Mouse (Mus musculus) embryonic facial prominence, embryonic 12.5 days (tissue): ENCODE measurements at regions not wholly inside any gene's neighbourhood (a gene's known extent, or its start where the extent isn't known, plus 50 kb on each side); places are given as distances from the start of the nearest gene placed in this dataset.

ENCODE experiments used
- ATAC-seq: fragments of 200-750 bp; cut with Nextera tagmentation; 2 replicates; pipeline ENCODE4 v1.8.0; 2017; ENCODE audit not compliant: insufficient number of reproducible peaks, insufficient read depth, low FRiP score, low TSS enrichment
- H3K27ac ChIP-seq: fragments of 300-500 bp; sonication (generic); 2 replicates; pipeline ENCODE4 v1.5.1; 2016; ENCODE audit warnings: mild to moderate bottlenecking
- H3K27me3 ChIP-seq: fragments of 300-500 bp; sonication (generic); 2 replicates; pipeline ENCODE4 v1.6.1; 2016; ENCODE audit warnings: mild to moderate bottlenecking, moderate library complexity
- H3K36me3 ChIP-seq: fragments of 300-500 bp; sonication (generic); 2 replicates; pipeline ENCODE4 v1.6.1; 2016; ENCODE audit warnings: mild to moderate bottlenecking
- H3K4me1 ChIP-seq: fragments of 300-500 bp; sonication (generic); 2 replicates; pipeline ENCODE4 v1.6.1; 2016
- H3K4me2 ChIP-seq: fragments of 300-500 bp; sonication (generic); replicated peaks from 2 replicates; pipeline ENCODE4 v1.6.1; 2016; ENCODE audit warnings: mild to moderate bottlenecking, moderate library complexity
- H3K4me3 ChIP-seq: fragments of 300-500 bp; sonication (generic); 2 replicates; pipeline ENCODE4 v1.5.1; 2016; ENCODE audit warnings: mild to moderate bottlenecking
- H3K9ac ChIP-seq: fragments of 300-500 bp; sonication (generic); 2 replicates; pipeline ENCODE4 v1.6.1; 2016; ENCODE audit warnings: mild to moderate bottlenecking, moderate library complexity
- H3K9me3 ChIP-seq: fragments of 300-500 bp; sonication (generic); 2 replicates; pipeline ENCODE4 v1.6.1; 2016; ENCODE audit warnings: mild to moderate bottlenecking, moderate library complexity
- WGBS: fragments of 180-500 bp; shearing (Covaris S2); methylation state at CpG from one replicate; pipeline ENCODE4 v1.1.7; 2016; 5-methylcytosine and 5-hydroxymethylcytosine counted together

DNA sequence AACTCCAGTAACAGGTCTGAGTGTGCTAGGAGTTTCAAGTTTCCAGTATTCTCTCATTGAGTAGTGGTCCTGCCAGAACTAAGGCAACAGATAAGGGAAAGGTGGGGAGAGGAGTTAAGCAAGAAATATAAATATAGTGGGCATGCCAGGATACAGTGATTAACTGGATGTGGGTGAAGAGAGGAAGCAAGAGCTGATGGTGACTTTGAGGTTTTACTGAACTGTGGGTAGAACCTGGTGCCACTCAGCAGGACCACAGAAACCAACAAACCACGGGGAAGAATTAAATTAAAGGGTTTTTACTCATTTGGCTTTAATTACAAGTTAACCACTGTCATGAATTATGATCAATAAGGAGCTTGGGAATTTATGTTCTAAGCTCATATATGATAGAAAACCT is 154.5 kb upstream of the Plppr1 start:
- no peak for ATAC-seq
- Histone ChIP-seq H3K36me3 (no peaks in the 10 kb centered on the region), H3K4me2 (no peak overlapping the region), H3K4me1 (no peaks in the 10 kb centered on the region), H3K9me3 (no peaks in the 10 kb centered on the region), H3K4me3 (no peak overlapping the region), H3K27ac (no peak overlapping the region), H3K27me3 (no peaks in the 10 kb centered on the region), H3K9ac (no peak overlapping the region)
- 49% methylated on average over 1 of the region's 1 CpGs for WGBS

DNA sequence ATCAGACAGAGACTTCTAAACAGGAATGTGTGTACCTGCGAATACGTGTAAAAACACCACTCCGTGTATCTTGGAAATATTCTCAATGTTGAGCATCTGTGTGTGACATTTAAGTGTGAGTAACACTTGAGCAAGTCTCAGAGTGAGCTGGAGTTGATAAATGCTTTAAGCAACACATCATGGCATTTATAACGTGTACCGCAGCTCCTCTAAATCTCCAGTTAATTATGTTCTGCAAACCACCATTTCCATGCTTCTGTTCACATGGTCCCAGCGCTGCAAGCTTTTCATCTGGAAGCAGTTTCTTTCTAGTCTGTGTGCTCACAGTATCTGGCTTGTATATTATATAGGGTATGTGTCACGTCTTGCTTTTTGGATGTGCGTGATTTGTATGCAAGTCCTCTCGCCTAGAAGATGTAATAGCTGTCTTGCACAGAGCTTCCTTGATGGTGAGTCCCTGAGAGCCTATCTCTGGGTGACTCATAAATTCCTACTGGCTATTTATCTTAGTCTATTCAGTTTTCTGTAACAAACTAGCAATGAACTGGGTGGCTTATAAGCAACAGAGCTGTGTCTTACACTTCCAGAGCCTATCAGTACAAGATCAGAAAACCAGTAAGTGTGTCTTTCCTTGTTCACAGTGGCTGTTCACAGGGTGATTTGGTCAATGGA is 153.7 kb upstream of the Plppr1 start:
- no peaks in the 10 kb centered on the region for H3K27me3 ChIP-seq
- no peak for ATAC-seq
- no peaks in the 10 kb centered on the region for H3K36me3 ChIP-seq
- H3K9me3 ChIP-seq = no peaks in the 10 kb centered on the region
- H3K27ac ChIP-seq = no peak overlapping the region
- no peak overlapping the region for H3K4me3 ChIP-seq
- no peak overlapping the region for H3K9ac ChIP-seq
- 69% methylated on average over 9 of the region's 9 CpGs for WGBS
- no peak overlapping the region for H3K4me2 ChIP-seq
- H3K4me1 ChIP-seq = no peaks in the 10 kb centered on the region

DNA sequence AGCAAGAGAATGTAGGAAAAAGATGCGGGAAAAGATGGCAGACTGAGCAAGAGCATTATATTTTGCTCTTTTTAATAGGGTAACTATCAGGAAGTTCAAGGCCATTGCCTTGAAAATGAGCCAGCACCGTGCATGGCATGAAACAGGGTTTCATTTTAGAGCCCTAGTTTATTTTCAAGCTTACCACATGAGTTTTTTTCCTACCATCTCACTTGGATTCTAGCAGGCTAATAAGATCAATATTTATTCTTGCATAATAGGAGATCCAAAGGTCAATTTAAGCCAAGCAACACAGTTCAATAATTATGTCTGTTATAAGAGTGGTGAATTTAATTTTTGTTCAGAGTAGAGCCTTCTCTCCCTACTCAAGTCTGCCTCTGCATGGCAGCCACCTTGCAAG is 149.9 kb upstream of the Plppr1 start:
- Histone ChIP-seq H3K9ac (no peak overlapping the region), H3K27ac (no peak overlapping the region), H3K27me3 (no peaks in the 10 kb centered on the region), H3K36me3 (no peaks in the 10 kb centered on the region), H3K4me3 (no peak overlapping the region), H3K9me3 (no peaks in the 10 kb centered on the region), H3K4me2 (no peak overlapping the region), H3K4me1 (no peaks in the 10 kb centered on the region)
- WGBS = 74% methylated on average over 2 of the region's 2 CpGs
- ATAC-seq = no peak

DNA sequence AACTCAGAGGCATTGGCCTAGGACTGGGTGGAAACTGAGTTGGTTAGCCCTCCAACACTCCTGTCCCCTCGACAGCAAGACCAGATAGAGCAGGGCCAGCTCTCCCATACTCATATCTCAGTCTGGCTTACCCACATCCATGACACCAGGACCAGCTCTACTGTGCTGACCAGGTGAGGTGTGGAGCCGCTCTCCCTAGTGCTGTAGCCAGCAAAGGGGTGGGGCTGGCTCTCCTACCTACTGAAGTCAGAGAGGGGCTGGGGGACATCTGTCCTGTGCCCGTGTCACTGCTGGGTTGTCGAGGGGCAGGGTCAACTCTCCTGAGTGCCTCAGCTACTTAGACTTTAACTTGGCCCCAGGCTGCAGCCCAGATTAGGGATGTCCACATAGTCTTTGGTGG is 145.8 kb upstream of the Plppr1 start:
- no peak overlapping the region for H3K9ac ChIP-seq
- H3K27ac ChIP-seq = no peak overlapping the region
- ATAC-seq = no peak
- no peaks in the 10 kb centered on the region for H3K4me1 ChIP-seq
- H3K27me3 ChIP-seq = no peaks in the 10 kb centered on the region
- no peaks in the 10 kb centered on the region for H3K9me3 ChIP-seq
- no peak overlapping the region for H3K4me2 ChIP-seq
- no peak overlapping the region for H3K4me3 ChIP-seq
- H3K36me3 ChIP-seq = no peaks in the 10 kb centered on the region
- 83% methylated on average over 4 of the region's 4 CpGs for WGBS

DNA sequence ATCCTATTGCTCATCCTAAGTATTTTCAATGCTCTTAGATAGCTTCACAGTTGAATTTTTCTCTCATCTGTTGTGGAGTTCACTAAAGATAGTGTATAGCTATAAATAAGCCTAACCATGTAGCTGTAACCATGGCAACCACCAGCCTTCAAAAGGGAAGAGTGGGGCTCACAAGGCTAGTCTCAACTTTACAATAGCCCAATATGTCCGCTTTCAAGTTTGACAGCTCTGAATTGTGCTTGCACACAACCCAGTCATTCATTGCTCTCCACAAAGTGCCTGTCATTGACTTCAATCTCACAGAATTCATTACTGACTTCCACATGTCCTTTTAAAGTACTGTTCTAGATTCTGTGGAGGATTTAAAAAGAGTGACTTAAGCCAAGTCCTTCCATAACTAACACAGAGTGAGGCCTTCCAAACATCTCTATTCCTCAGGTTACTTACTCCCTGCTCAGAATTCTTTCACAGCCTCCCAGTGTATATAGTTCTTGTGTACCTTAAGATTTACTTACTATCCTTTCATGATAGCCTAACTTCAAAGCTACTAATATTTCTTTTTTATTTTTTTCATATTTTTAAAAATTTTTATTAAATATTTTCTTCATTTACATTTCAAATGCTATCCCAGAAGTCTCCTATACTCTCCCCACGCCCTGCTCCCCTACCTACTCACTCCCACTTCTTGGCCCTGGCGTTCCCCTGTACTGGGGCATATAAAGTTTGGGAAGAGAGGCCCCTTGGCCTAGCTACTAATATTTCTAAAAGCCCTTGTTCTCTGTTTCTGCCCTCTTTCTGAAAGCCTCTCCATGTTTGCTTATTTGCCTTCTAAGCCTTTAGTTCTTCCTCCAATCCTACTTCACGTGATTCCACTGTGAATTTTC is 134.3 kb upstream of the Plppr1 start:
- no peaks in the 10 kb centered on the region for H3K36me3 ChIP-seq
- H3K9me3 ChIP-seq = no peaks in the 10 kb centered on the region
- H3K27ac ChIP-seq = no peak overlapping the region
- no peak overlapping the region for H3K4me3 ChIP-seq
- H3K27me3 ChIP-seq = no peaks in the 10 kb centered on the region
- no peak for ATAC-seq
- no peak overlapping the region for H3K4me2 ChIP-seq
- WGBS = 74% methylated on average over 4 of the region's 4 CpGs
- no peaks in the 10 kb centered on the region for H3K4me1 ChIP-seq
- no peak overlapping the region for H3K9ac ChIP-seq

DNA sequence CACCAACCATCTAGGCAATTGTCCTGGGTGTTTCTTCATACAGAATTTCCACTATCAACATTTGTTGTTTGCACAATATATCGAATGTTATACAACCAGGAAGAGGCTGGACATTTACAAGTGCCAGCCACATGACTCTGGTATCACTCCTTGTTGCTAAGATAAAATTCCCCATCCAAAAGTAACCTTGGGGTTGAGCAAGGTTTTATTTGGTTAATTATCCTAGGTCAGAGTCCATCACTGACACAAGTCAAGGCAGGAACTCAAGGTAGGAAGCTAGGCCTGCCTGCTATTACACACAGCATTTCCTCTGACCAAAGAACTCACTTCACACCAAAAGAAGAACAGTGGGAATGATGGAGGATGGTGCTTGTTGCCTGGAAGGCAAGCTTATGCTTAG is 120.7 kb upstream of the Plppr1 start:
- Histone ChIP-seq H3K9ac (no peak overlapping the region), H3K9me3 (no peaks in the 10 kb centered on the region), H3K27ac (no peak overlapping the region), H3K27me3 (no peaks in the 10 kb centered on the region), H3K4me1 (no peaks in the 10 kb centered on the region), H3K4me3 (no peak overlapping the region), H3K36me3 (no peaks in the 10 kb centered on the region), H3K4me2 (no peak overlapping the region)
- ATAC-seq = no peak
- 84% methylated on average over 1 of the region's 1 CpGs for WGBS

DNA sequence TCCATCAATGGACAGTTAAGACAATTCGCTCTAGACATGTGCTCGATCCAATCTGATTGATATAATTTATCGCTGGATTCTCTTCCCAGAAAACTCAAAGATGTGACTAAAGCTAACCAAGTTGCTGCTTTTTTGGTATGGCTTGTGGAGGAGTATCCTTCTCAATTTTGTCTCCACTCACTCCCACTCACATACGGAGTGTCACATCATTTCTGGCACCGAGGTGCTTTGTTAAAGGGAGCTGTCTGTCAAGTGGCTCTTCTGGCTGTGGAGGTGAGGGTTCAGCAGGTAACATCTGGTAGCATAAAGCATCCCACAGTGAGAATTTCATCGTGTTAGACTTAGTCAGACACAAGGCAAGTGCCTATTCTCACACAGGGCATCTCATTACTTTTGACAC is 120.2 kb upstream of the Plppr1 start:
- no peaks in the 10 kb centered on the region for H3K36me3 ChIP-seq
- H3K27ac ChIP-seq = no peak overlapping the region
- H3K4me1 ChIP-seq = no peaks in the 10 kb centered on the region
- WGBS = 87% methylated on average over 6 of the region's 6 CpGs
- ATAC-seq = no peak
- no peak overlapping the region for H3K4me3 ChIP-seq
- no peaks in the 10 kb centered on the region for H3K9me3 ChIP-seq
- H3K9ac ChIP-seq = no peak overlapping the region
- H3K27me3 ChIP-seq = no peaks in the 10 kb centered on the region
- no peak overlapping the region for H3K4me2 ChIP-seq

DNA sequence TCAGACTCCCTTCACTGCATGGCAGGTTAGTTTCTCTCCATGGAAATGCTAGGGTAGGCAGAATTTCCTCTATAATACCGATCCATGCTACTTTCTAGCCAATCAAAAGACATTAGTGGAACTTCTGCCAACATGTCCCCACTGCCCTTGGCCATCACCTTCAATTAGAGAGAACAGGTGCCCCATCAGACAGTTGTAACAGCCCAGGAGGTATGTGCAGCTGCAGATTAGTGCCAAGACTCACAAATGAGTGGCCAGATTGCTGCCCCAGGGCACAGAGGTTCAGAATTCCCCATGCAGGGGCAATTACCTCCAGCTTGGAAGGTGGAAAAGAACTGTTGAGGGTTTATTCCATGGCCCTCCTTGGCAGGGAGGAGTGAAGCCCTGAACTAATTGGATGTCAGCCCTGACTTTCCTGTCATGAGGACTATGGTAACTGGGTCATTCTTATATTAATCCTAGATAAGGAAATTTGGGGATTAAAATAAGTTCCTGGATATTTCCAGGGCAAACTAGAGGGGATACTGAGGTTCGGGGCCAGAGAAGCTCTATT is 113.7 kb upstream of the Plppr1 start:
- whole genome bisulfite sequencing = 82% methylated on average over 2 of the region's 2 CpGs
- no peak overlapping the region for H3K9ac ChIP-seq
- no peak for ATAC-seq

DNA sequence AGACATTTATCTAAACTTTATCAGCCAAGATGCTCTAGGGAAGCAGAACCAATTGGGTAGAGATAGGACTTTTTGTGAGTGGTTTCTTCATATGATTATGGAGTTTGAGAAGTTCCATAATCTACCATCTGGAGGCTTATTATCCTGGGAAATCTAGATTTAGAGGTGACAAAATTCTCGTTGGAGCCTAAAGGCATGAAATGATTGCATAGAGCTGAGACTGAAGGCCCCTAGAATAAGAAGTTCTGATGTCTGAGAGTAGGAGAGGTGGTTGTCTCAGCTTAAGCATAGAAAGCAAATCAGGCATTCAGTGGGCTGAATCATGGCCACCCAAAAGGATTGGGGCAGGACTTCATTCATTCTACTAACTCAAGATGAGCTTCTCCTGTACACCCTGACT is 106.1 kb upstream of the Plppr1 start:
- Histone ChIP-seq H3K4me3 (no peak overlapping the region), H3K36me3 (no peaks in the 10 kb centered on the region), H3K4me2 (no peak overlapping the region), H3K27me3 (no peaks in the 10 kb centered on the region), H3K27ac (no peak overlapping the region), H3K9ac (no peak overlapping the region), H3K4me1 (no peaks in the 10 kb centered on the region), H3K9me3 (no peaks in the 10 kb centered on the region)
- no peak for ATAC-seq
- WGBS = 69% methylated on average over 1 of the region's 1 CpGs

More for the DNA sequence above, 113.7 kb upstream of the Plppr1 start:
- no peak overlapping the region for H3K4me3 ChIP-seq
- no peak overlapping the region for H3K27ac ChIP-seq
- H3K4me1 ChIP-seq = no peaks in the 10 kb centered on the region
- no peaks in the 10 kb centered on the region for H3K36me3 ChIP-seq
- H3K9me3 ChIP-seq = no peaks in the 10 kb centered on the region
- no peaks in the 10 kb centered on the region for H3K27me3 ChIP-seq
- no peak overlapping the region for H3K4me2 ChIP-seq

DNA sequence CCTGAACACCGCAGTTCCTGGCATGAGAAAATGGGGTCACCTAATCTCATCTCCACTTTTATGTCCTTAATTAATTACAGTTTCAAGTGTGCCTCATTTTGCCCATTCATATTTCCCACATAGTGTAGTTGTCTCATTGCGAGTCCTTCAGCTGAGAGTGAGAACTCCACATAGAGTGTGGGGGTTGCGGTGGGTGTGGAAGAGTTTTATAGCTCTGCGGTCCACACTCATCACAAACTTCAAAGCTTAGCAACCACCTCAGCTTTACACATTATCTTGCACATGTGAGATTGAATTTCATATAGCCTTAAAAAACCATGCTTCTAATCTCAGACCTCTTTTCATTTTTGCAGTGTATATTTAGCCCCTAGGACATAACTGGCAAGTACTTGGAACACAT is 83.3 kb upstream of the Plppr1 start:
- no peak overlapping the region for H3K4me2 ChIP-seq
- H3K9me3 ChIP-seq = no peaks in the 10 kb centered on the region
- no peak for ATAC-seq
- H3K27ac ChIP-seq = no peak overlapping the region
- H3K4me1 ChIP-seq = no peaks in the 10 kb centered on the region
- H3K9ac ChIP-seq = no peak overlapping the region
- H3K27me3 ChIP-seq = no peaks in the 10 kb centered on the region
- WGBS = 88% methylated on average over 4 of the region's 4 CpGs
- no peak overlapping the region for H3K4me3 ChIP-seq
- no peaks in the 10 kb centered on the region for H3K36me3 ChIP-seq

DNA sequence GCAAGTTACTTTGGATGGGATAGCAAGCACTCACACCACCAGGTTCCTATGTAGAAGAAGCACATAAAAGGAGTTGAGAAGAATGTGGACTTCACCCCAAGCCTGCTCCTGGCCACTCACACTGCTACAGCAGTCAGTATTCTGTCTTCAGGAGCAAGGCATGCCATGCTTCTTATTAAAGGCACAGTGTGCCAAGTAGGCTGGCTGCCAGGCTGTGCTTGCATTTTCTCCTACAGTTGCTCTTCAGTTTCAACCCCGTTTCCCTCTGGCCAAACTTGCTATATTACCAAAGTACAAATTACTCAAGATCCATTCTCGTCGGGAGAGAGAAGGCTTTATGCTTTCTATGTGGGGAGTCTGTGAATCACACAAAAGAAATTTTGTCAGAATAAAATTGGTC is 67.1 kb upstream of the Plppr1 start:
- no peaks in the 10 kb centered on the region for H3K27me3 ChIP-seq
- no peaks in the 10 kb centered on the region for H3K36me3 ChIP-seq
- no peak overlapping the region for H3K4me3 ChIP-seq
- ATAC-seq = no peak
- no peaks in the 10 kb centered on the region for H3K4me1 ChIP-seq
- WGBS = 83% methylated on average over 3 of the region's 3 CpGs
- no peak overlapping the region for H3K4me2 ChIP-seq
- no peak overlapping the region for H3K27ac ChIP-seq
- H3K9me3 ChIP-seq = no peaks in the 10 kb centered on the region
- no peak overlapping the region for H3K9ac ChIP-seq
